Mouse (Mus musculus): ENCODE data around the gene Arhgap27. TPM values are rescaled to one million over a fixed set of nuclear protein-coding genes. Genes with fewer than 3 reads are reported as not detected.
"Not testable (repeated sequence)": the region's sequence is repeated elsewhere in the genome, so short reads cannot be mapped to it uniquely, and the experiment has no call there.

Arhgap27 gene
- 19.3 and 31.5 TPM in 2 replicates for total RNA-seq (2021)
- long read RNA-seq, experiment 1, partial matches to known transcripts: 2 of 13 reads
- long read RNA-seq, experiment 1, other reads (novel, unspliced or antisense): 7 of 13 reads
- long read RNA-seq, experiment 2, partial matches to known transcripts: 1 of 23 reads
- long read RNA-seq, experiment 2, other reads (novel, unspliced or antisense): 21 of 23 reads

GRCm38 (mm10) chr11:103363214-103364148 lies at the start of gene Arhgap27:
Gene Arhgap27, minus strand, starts transcription at chr11:103363692.
- peak; percentile 86 for DNase-seq

GRCm38 (mm10) chr11:103412950-103413423 lies 49.5 kb upstream of the Arhgap27 start:
- DNase-seq: no peak

- peak; percentile 97 for DNase-seq
These were observed 48.8 kb upstream of the Arhgap27 start, which contains the start of gene Plekhm1 for GRCm38 (mm10) chr11:103411981-103412949. Gene Plekhm1, minus strand, starts transcription at chr11:103412687.

- no peak for DNase-seq
These were observed 47.8 kb upstream of the Arhgap27 start for GRCm38 (mm10) chr11:103411301-103411700.

- DNase-seq: no peak
These were observed 45.4 kb upstream of the Arhgap27 start for GRCm38 (mm10) chr11:103408880-103409279.

GRCm38 (mm10) chr11:103407136-103407535 lies 43.6 kb upstream of the Arhgap27 start:
- DNase-seq: not testable (repeated sequence)

- DNase-seq: peak; percentile 65
These were observed 43.1 kb upstream of the Arhgap27 start for GRCm38 (mm10) chr11:103406551-103406950.

- no peak for DNase-seq
These were observed 42.3 kb upstream of the Arhgap27 start for GRCm38 (mm10) chr11:103405814-103406213.

- DNase-seq: no peak
These were observed 41.1 kb upstream of the Arhgap27 start for GRCm38 (mm10) chr11:103404618-103405017.

- DNase-seq: no peak
These were observed 40.3 kb upstream of the Arhgap27 start for GRCm38 (mm10) chr11:103403776-103404175.

GRCm38 (mm10) chr11:103402738-103403137 lies 39.2 kb upstream of the Arhgap27 start:
- no peak for DNase-seq

GRCm38 (mm10) chr11:103402198-103402597 lies 38.7 kb upstream of the Arhgap27 start:
- DNase-seq: peak; percentile 56

GRCm38 (mm10) chr11:103399986-103400385 lies 36.5 kb upstream of the Arhgap27 start:
- DNase-seq: peak; percentile 44

GRCm38 (mm10) chr11:103399050-103399449 lies 35.6 kb upstream of the Arhgap27 start:
- DNase-seq: no peak

- DNase-seq: no peak
These were observed 33.2 kb upstream of the Arhgap27 start for GRCm38 (mm10) chr11:103396682-103397081.

GRCm38 (mm10) chr11:103396236-103396635 lies 32.7 kb upstream of the Arhgap27 start:
- no peak for DNase-seq

GRCm38 (mm10) chr11:103394604-103395003 lies 31.1 kb upstream of the Arhgap27 start:
- DNase-seq: no peak

GRCm38 (mm10) chr11:103394025-103394424 lies 30.5 kb upstream of the Arhgap27 start:
- DNase-seq: no peak

GRCm38 (mm10) chr11:103387870-103388526 lies 24.5 kb upstream of the Arhgap27 start:
- DNase-seq: no peak

- DNase-seq: no peak
These were observed 23.3 kb upstream of the Arhgap27 start for GRCm38 (mm10) chr11:103386827-103387226.

- DNase-seq: peak; percentile 83
These were observed 18.6 kb upstream of the Arhgap27 start for GRCm38 (mm10) chr11:103381956-103382613.

Data from adrenal gland, postnatal 14 days (tissue).